Mouse (Mus musculus) kidney, postnatal 36 days (tissue): Measurements from ENCODE around the gene Colec11.

Experiments
- DNase-seq, 2 experiments: peaks; one replicate each; pipeline ENCODE4 v3.0.0; 2021 to 2022; ENCODE audit warnings: mixed read lengths in 2 of 2

Gene Colec11

DNA sequence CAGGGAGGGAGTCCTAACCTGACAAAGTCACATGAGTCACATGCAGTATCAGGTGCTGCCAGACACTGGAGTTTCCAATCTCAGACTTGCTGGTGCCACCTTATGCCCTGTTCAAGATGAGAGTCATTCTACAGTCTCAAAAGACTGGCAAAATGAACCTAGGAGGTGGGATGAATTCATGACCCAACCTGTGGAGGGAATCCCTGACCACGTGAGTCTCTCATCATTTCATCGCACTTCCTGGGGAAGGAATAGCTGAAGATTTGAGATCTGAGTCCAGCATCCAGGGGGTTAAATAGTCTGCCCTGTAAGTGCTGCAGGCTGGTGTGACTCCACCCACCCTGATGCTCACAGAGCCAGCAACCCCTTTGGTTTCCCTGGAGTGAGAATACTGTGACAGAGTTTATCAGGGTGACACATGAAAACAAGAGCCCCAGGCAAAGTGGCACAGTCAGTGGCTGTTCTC is 24.6 kb downstream of the Colec11 start:
- no peak for DNase-seq

- no peak for DNase-seq
Observed at GRCm38 (mm10) chr12:28598110-28598509, 25.1 kb downstream of the Colec11 start.

DNA sequence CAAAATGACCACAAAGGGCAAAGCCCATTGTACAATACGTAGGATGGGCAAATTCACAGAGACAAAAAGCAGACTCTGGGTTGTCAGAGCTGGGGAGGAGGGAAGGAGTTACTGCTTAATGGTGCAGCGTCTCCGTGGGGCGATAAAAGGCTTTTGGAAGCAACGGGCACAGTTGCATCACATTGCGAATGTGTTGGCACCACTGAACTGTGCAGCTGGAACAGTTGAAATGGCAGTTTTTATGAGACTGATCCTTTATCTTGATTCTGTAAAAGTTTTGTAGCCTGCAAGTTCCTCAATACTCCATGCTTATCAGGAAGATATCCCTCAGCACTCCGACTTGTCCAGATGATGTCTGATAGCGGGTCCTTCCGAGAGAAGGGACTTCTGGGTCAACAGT is 25.5 kb downstream of the Colec11 start:
- DNase-seq = no peak

DNA sequence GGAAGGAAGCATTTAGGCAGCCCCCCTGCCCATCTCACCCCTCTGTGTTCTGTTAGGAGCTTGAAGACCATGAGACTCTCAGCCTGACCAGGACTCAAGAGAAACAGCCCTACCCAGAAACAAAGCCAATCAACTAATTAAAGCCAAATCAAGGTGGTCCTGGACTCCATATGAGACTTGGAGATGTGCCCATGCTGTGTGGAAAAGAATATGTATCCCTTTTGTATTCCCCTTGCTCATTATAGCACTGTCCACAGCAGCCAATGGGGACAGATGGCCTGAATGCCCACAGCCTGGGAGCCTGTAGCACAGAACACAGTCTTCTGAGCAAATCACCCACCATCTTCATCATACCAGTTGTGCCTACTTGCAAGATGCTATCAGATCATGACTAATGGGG is 26.3 kb downstream of the Colec11 start:
- DNase-seq = no peak

DNA sequence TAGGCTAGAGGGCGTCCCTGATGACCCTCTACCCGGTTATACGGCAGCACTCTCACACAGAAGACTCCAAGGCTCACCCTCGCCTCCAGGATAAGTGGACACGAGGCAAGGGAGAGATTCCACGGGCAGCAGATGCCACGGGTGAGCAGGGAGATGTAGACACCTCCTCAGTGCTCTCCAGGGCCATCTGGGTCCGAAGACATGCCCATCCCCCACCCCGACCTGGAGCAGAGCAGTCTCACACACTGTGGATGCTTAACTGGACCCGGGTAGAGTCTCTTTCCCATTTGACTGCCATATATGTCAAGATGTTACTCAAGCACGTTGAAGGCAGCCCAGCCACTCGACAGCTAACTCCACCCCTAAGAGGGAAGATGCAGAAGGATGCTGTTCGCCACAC is 32.7 kb downstream of the Colec11 start:
- peak in 1 of 2 experiments; percentile 1 for DNase-seq

DNA sequence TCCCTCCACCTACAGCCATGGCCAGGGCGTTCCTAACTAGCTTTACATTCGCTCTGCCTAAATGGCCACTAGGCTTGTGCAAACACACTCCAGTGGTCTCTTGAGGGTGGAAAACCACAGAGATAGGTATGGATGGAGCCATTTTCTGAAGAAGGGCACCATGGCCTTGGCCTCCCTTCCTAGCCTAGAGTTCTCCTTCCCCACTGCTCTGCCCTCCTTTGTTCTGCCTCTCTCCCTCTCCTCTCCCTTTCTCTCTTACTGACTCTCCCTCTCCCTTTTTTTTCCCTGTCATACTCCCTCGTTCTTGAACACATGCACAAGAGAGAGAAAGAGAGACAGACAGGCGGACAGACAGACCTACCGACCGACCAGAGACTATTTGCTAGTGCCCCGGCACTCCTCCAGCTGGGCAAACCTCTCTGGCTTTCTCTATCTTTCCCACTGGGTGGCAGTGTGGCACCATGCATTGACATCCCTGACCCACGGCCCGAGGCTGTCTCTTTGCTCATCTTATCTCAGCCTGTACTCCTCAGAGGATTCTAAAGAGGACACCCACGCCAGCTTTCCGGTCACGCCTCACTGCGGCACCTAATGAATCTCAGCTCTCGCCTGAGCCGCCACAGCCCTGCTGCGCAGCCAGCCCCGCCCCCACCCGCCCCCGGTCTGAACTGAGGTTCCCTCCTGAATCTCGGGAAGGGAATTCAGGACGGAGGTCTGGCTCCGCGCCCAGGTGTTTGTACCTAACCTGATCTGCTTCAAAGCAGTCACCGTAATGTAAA is 33.9 kb downstream of the Colec11 start:
- peak; percentile 78 to 88 for DNase-seq

DNA sequence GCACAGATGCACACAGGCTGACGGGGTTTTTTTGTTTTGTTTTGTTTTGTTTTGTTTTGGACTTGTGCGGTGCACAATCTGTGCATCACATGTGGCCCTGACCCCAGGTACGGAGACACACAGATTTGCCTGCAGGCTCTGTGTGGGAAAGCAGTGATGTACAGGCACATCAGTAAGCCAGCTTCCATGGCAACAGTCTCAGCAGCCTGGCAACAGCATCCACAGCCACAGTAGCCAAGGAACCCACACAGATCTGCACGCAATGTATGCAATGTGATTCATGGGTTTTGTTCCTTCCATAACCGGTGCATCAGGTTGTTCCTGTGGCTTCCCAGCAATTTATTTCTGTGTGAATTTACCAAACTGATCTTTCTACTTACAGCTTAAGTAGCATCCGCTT is 35.2 kb downstream of the Colec11 start:
- DNase-seq = no peak

DNA sequence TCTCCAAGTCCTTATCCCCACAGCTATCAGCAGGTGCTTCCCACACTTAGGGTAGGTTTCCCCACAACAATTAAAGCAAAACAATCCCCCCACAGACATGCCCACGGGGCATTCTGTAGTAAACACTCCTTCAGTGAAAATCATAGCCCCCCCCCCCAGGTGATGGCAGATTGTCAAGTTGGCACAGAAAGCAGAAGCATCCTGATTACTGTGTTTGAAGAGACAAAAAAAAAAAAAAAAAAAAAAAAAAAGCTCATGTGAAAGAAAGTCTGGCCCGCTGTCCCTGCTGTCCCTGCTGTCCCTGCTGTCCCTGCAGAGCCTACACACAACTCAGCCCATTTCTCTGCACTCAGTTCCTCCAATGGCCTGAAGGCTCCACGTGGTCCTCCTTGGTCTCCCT is 39.1 kb downstream of the Colec11 start:
- no peak for DNase-seq

DNA sequence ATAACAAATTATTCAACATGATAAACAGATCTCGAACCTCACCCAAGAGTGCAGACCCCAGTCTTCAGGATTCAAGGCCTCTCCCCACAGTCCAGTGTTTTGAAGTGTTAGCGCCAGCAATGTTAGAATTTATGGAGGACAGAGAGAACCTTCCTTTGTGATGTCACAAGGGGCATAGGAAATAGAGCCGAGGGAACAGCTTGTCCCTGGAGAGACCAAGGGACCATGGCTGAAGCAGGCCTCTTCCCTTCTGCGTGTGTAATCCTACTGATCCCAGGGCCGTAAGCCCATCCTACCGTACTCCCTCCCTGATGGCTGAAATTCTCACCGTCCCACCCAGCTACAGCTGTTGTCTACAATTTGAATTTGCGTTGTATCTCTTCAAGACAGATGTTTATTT is 40.8 kb downstream of the Colec11 start, which contains the start of gene Allc:
Gene Allc, minus strand, starts transcription at position 101 of the 400 bp plus-strand sequence.
- DNase-seq = no peak

DNA sequence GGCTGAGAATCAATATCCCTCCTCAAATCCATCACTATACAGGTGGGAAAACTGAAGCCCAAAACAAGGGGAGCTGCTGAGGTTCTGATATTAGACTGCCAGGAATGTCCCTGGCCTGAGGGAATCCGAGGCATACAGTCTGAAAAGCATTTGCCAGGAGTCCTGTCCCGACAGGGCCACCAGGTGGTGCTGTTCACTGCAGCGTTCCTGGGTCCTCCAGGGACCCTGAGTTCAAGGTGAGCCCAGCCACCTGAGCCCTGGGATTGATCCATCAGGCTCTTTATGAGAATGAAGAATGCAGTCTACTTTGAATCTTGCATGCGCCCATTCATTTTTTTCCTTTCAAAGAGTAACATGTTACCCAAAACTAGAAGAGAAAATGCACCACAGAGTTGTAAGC is 44.0 kb downstream of the Colec11 start:
- DNase-seq = peak; percentile 4 to 58

DNA sequence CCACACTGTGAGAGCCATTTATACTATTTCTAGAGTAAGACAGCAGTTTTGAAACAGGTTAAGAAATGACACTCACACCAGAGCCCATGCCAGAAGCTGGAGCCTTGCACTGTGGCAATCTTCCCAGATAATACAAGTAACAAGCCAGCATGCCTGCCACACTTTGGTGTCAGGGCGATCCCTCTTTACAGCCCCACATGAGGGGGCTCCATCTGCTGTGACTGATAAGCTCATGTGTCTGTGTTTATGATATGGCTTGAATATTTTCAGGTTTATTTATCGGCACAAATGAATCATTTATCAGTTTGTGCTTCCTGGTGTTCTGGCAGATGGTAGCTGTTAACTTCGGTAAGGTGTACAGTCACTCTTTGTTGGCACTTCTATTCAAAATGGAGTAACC is 45.0 kb downstream of the Colec11 start:
- no peak for DNase-seq

DNA sequence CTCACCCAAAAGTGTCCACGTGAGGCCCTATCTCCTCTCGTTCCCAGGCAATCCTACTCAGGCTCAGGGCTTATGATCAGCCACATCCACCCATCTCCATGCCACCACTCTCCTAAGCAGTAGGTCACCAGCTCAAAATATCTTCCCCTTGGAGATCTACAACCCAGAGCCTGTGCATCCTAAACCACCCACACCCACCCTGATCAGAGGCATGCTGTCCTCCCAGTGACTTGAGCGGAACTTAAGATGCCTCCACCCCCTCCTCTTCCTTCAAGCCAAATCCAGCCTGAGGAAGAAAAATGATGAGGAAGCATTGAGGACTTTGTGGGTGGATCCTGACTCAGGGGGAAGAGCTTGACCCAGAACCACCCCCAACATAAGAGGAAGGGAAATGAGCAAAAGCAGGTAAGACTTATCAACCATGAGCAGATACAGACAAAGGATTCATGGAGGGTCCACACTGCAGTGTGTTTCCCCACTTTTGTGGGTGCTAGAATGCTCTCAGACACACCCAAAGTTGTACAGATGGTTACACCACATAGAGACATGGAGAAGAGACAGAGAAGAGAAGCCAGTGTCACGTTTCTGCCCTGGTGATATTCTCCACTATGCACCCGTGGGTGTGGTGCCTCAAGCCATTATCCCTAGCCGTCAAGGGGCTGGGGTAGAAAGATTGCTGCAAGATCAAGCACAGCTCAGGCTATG is 47.7 kb downstream of the Colec11 start:
- no peak for DNase-seq

DNA sequence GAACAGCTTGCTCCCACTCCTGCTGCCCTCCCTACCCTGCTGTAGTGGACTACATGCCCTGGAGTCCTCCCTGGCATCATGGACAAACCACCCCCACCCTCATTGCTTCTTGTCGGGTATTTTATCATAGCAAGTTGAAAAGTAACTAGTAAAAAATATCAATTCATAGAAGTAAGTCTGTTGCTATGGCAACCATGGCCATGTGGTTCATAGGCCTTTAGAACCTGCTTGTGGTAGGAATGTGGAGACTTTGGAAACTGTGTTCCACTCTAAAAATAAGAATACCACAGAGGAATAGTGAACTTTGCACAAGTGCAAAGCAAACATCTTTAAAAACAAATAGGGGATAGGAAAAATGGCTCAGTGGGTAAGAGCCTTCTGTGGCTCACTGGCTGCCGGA is 50.9 kb downstream of the Colec11 start:
- DNase-seq = no peak

DNA sequence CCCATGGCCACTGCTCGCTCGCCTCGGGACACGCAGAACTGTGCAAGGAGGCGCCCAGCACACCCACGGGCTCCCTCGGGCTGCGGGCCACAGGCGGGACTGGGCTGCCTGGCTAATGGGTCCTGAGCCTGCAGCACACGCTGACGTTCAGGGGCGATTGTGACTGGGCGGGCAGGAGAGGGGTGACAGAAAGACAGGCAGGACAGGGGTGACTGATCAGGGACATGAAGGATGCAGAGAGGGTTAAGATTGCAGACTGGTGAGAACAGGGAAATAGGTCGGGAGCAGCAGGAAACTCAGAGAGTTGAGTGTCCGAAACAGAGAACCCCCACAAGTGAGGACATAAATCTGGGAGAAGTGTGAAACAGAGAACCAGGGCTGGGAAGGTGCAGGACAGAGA is 70.9 kb downstream of the Colec11 start, which contains the start of gene Dcdc2c:
Gene Dcdc2c, minus strand, starts transcription at position 101 of the 400 bp plus-strand sequence.
- DNase-seq = no peak

DNA sequence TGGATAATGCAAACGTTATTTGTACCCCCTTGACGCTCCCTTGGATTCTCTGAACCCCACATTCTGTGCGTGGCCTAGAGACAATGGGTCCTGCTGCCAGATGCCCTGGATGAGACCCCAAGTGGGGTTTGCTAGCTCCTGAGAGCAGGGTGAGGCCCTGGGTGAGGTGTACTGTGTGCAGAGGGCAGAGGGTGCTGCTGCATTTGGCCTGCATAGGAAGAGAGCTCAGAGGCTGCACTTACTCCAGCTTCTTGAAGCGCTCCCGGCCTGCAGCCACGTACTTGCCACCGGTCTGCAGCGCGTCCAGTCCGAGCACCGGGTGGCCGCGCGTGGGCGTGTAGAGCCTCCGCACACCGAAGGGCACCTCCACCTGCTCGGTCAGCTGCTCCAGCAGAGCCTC is 71.4 kb downstream of the Colec11 start:
- DNase-seq = no peak

DNA sequence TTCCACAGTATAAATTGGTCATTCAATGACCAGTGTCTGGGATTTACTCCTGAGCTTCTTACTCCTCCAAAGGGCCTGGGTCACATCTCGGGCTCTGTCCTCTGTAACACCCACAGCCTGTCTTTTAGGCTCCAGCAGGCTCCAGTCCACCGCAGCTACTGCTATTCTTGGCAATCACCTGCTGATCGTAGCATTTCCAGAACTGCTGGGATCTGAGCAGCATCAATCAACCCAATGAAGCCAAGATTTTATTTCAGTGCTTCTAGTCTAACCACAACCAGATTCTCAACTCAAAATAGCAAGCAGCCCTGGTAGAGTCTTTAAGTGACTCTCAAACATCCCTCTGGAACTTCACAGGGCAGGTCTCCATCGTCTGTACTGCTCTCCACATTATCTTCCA is 74.3 kb downstream of the Colec11 start:
- no peak for DNase-seq
